Mouse (Mus musculus): Measurements from ENCODE around the gene Grm8. TPM values are rescaled to one million over a fixed set of nuclear protein-coding genes. Genes with fewer than 3 reads are reported as not detected.

Gene Grm8
- polyA plus RNA-seq, 1 experiment, result 0.51 TPM

DNA sequence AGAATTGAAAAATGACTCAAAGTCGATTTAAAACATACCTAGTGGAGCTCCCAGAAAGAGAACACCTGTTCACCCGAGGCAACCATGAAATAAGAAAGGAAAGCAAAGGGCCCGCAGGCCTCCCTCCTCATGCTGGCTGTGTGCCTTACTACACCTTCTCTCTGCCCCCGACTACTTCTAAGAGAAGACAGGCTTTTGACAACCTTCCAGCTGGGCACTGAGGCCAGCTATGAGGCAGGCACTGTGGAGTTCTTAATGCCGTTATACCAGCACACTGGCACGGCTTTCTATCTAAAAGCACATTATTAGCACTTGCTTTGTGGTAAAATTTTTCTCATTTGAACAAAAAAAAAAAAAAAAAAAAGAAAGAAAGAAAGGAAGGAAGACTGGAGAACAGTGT is 589.5 kb downstream of the Grm8 start:
- TF ChIP-seq CTCF (IDR thresholded peaks at IDR 0.05; ENCODE audit: borderline replicate concordance, control insufficient read depth, extremely low read depth, insufficient read depth, low read length, poor library complexity), result no peak
- TF ChIP-seq POLR2A (IDR thresholded peaks at IDR 0.05; ENCODE audit: control insufficient read depth, extremely low read depth, insufficient read depth, low read length, poor library complexity), result no peak
- Histone ChIP-seq H3K27ac (ENCODE audit: control insufficient read depth, insufficient read depth, low read length) (no peak overlapping the region), H3K4me1 (replicated peaks; ENCODE audit: control insufficient read depth, insufficient read depth, low read length) (no peaks in the 10 kb centered on the region), H3K36me3 (ENCODE audit: control insufficient read depth, insufficient read depth, low read length) (no peaks in the 10 kb centered on the region), H3K27me3 (ENCODE audit: control insufficient read depth, insufficient read depth, low read length) (no peaks in the 10 kb centered on the region), H3K4me3 (ENCODE audit: control insufficient read depth, insufficient read depth, low read length) (no peak overlapping the region)
- WGBS, result 84% methylated on average over 6 of the region's 6 CpGs
- DNase-seq, result no peak

DNA sequence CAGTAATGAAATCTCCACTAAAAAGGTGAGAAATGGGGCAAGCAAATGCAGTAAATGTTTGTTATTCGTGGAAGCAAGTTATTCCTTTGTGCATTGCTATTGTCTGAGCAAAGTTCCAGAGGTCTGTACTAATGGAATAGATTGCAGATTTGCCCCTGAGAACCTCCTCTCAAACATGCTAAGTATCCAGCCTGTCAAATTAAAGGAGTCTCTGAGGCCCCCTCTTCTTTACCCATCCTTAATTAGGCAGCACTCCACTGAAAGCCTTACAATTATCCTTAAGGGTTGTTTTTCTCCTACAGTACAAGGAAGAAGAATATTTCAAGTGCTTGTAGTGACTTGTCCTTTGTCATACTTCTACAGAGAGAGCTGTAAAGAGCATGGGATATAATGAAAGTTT is 617.4 kb downstream of the Grm8 start:
- Histone ChIP-seq H3K4me3 (ENCODE audit: control insufficient read depth, insufficient read depth, low read length) (no peak overlapping the region), H3K27ac (ENCODE audit: control insufficient read depth, insufficient read depth, low read length) (no peak overlapping the region), H3K27me3 (ENCODE audit: control insufficient read depth, insufficient read depth, low read length) (no peaks in the 10 kb centered on the region), H3K36me3 (ENCODE audit: control insufficient read depth, insufficient read depth, low read length) (no peaks in the 10 kb centered on the region), H3K4me1 (replicated peaks; ENCODE audit: control insufficient read depth, insufficient read depth, low read length) (no peaks in the 10 kb centered on the region)
- TF ChIP-seq CTCF (IDR thresholded peaks at IDR 0.05; ENCODE audit: borderline replicate concordance, control insufficient read depth, extremely low read depth, insufficient read depth, low read length, poor library complexity) (no peak), POLR2A (IDR thresholded peaks at IDR 0.05; ENCODE audit: control insufficient read depth, extremely low read depth, insufficient read depth, low read length, poor library complexity) (no peak)
- no peak for DNase-seq
- WGBS, result 71% methylated on average over 1 of the region's 1 CpGs

DNA sequence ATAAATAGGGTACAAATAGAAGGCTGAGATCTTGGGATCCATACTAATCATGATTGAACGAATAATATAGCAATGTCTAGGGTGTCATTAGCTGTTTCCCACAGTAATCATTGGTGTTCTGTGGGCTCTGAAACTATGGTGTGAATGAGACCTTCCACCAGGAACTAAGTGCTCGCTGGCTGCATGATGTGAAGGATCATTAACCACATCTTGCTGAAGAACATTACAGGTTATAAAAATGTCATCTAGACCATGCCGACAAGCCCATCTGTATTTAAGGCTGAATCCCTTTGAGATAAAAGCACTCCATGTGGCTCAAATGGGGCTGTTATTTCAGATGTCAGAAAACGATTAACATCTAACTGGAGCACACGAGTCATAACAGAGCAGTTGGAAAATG is 674.0 kb downstream of the Grm8 start:
- no peak for DNase-seq
- H3K4me1 ChIP-seq (replicated peaks; ENCODE audit: control insufficient read depth, insufficient read depth, low read length), result no peaks in the 10 kb centered on the region
- no peaks in the 10 kb centered on the region for H3K36me3 ChIP-seq (ENCODE audit: control insufficient read depth, insufficient read depth, low read length)
- no peak overlapping the region for H3K27ac ChIP-seq (ENCODE audit: control insufficient read depth, insufficient read depth, low read length)
- no peak for TF ChIP-seq POLR2A (IDR thresholded peaks at IDR 0.05; ENCODE audit: control insufficient read depth, extremely low read depth, insufficient read depth, low read length, poor library complexity)
- no peak for TF ChIP-seq CTCF (IDR thresholded peaks at IDR 0.05; ENCODE audit: borderline replicate concordance, control insufficient read depth, extremely low read depth, insufficient read depth, low read length, poor library complexity)
- WGBS, result 87% methylated on average over 5 of the region's 5 CpGs
- H3K4me3 ChIP-seq (ENCODE audit: control insufficient read depth, insufficient read depth, low read length), result no peak overlapping the region
- no peaks in the 10 kb centered on the region for H3K27me3 ChIP-seq (ENCODE audit: control insufficient read depth, insufficient read depth, low read length)

DNA sequence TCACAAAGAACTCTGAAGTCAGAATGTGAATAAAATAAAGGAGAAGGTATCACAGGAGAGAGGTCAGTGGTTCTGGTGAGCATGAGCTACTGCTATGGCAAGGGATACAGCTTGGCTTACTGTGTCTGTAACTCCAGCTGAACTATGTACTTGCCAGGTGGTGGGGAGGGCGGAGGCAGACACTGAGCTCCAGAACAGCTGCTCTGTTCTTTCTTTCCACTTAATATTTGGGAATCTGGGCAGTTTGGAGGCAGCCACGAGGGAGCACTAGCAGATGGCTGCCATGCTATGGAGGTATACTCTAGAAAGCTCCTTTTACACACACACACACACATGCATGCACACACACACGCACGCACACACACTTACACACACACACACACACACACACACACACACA is 726.5 kb downstream of the Grm8 start:
- Histone ChIP-seq H3K36me3 (ENCODE audit: control insufficient read depth, insufficient read depth, low read length) (no peaks in the 10 kb centered on the region), H3K4me1 (replicated peaks; ENCODE audit: control insufficient read depth, insufficient read depth, low read length) (no peaks in the 10 kb centered on the region), H3K27ac (ENCODE audit: control insufficient read depth, insufficient read depth, low read length) (no peak overlapping the region), H3K4me3 (ENCODE audit: control insufficient read depth, insufficient read depth, low read length) (no peak overlapping the region), H3K27me3 (ENCODE audit: control insufficient read depth, insufficient read depth, low read length) (no peaks in the 10 kb centered on the region)
- no peak for DNase-seq
- TF ChIP-seq POLR2A (IDR thresholded peaks at IDR 0.05; ENCODE audit: control insufficient read depth, extremely low read depth, insufficient read depth, low read length, poor library complexity), result no peak
- WGBS, result 84% methylated on average over 4 of the region's 4 CpGs

DNA sequence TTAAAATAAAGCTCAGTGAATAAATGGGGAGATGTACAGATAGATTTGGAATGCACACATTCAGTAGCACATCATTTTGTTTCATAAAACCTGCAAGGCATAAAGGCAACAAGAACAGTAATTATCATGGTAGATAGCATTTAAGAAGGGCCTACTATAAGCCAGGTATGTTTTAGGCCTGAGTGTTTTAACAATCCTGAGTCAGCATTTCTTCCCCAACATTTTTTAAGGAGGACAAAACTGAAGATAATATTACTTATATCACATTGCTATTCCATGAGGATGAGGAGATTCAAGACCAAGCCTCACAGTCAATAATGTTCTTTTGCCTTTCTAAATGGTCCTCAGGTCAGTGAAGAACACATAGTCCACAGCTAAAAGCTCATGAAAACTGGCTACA is 762.6 kb downstream of the Grm8 start:
- no peak overlapping the region for H3K27ac ChIP-seq (ENCODE audit: control insufficient read depth, insufficient read depth, low read length)
- no peak overlapping the region for H3K4me3 ChIP-seq (ENCODE audit: control insufficient read depth, insufficient read depth, low read length)
- TF ChIP-seq POLR2A (IDR thresholded peaks at IDR 0.05; ENCODE audit: control insufficient read depth, extremely low read depth, insufficient read depth, low read length, poor library complexity) (no peak), CTCF (IDR thresholded peaks at IDR 0.05; ENCODE audit: borderline replicate concordance, control insufficient read depth, extremely low read depth, insufficient read depth, low read length, poor library complexity) (no peak)
- no peak for DNase-seq
- no peaks in the 10 kb centered on the region for H3K27me3 ChIP-seq (ENCODE audit: control insufficient read depth, insufficient read depth, low read length)
- no peaks in the 10 kb centered on the region for H3K36me3 ChIP-seq (ENCODE audit: control insufficient read depth, insufficient read depth, low read length)
- no peaks in the 10 kb centered on the region for H3K4me1 ChIP-seq (replicated peaks; ENCODE audit: control insufficient read depth, insufficient read depth, low read length)

DNA sequence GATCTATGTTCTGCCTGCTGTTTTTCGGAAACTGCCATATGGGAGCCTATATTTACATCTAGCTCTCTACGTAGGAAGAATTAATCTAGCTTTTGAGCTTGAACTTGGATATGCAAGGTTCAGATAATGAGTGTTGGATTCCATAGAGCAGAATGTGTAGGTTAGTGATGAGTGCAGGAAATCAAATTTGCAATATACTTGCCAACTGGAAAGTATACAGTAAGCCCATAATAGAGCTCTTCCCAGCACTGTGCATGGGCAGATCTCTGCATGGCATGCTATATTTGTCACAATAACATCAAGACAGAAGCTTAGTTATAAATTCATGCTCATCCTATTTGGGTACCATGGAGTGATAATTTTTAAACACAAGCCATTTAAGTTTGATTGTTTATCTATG is 763.9 kb downstream of the Grm8 start:
- H3K36me3 ChIP-seq (ENCODE audit: control insufficient read depth, insufficient read depth, low read length), result no peaks in the 10 kb centered on the region
- no peaks in the 10 kb centered on the region for H3K4me1 ChIP-seq (replicated peaks; ENCODE audit: control insufficient read depth, insufficient read depth, low read length)
- no peak for TF ChIP-seq POLR2A (IDR thresholded peaks at IDR 0.05; ENCODE audit: control insufficient read depth, extremely low read depth, insufficient read depth, low read length, poor library complexity)
- no peak for TF ChIP-seq CTCF (IDR thresholded peaks at IDR 0.05; ENCODE audit: borderline replicate concordance, control insufficient read depth, extremely low read depth, insufficient read depth, low read length, poor library complexity)
- no peak overlapping the region for H3K27ac ChIP-seq (ENCODE audit: control insufficient read depth, insufficient read depth, low read length)
- no peaks in the 10 kb centered on the region for H3K27me3 ChIP-seq (ENCODE audit: control insufficient read depth, insufficient read depth, low read length)
- H3K4me3 ChIP-seq (ENCODE audit: control insufficient read depth, insufficient read depth, low read length), result no peak overlapping the region
- no peak for DNase-seq
- WGBS, result 98% methylated on average over 2 of the region's 2 CpGs

DNA sequence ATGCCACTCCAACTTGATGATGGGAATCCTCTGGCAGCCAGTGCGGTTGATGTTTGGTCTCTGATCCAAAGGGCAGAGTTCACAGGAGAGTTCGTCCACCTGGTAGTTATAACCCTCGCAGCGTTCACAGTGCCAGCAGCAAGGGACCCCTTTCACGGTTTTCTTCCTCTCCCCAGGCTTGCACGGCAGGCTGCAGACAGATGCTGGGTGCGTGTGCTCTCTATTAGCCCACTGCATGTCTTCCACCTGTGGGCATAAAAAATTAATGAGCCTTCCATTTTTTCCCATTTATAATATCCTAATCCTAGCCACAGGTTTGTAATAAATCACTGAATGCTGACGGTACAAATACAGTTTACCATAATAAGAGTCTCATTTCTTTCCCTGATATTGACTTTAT is 771.2 kb downstream of the Grm8 start:
- no peak for TF ChIP-seq CTCF (IDR thresholded peaks at IDR 0.05; ENCODE audit: borderline replicate concordance, control insufficient read depth, extremely low read depth, insufficient read depth, low read length, poor library complexity)
- no peak for TF ChIP-seq POLR2A (IDR thresholded peaks at IDR 0.05; ENCODE audit: control insufficient read depth, extremely low read depth, insufficient read depth, low read length, poor library complexity)
- WGBS, result 96% methylated on average over 8 of the region's 8 CpGs
- Histone ChIP-seq H3K27me3 (ENCODE audit: control insufficient read depth, insufficient read depth, low read length) (no peaks in the 10 kb centered on the region), H3K27ac (ENCODE audit: control insufficient read depth, insufficient read depth, low read length) (no peak overlapping the region), H3K4me1 (replicated peaks; ENCODE audit: control insufficient read depth, insufficient read depth, low read length) (no peaks in the 10 kb centered on the region), H3K4me3 (ENCODE audit: control insufficient read depth, insufficient read depth, low read length) (no peak overlapping the region), H3K36me3 (ENCODE audit: control insufficient read depth, insufficient read depth, low read length) (no peaks in the 10 kb centered on the region)
- no peak for DNase-seq
